Mouse (Mus musculus) liver, embryonic 14.5 days (tissue): ENCODE data around the gene AL732309.1.

Experiments used
- CTCF ChIP-seq: IDR thresholded peaks from 2 replicates; pipeline ENCODE4 v1.5.1; 2016; ENCODE audit warnings: antibody characterized with exemption, low read depth, control low read depth
- EP300 ChIP-seq: IDR thresholded peaks from 2 replicates; pipeline ENCODE4 v1.6.1; 2016; ENCODE audit warnings: antibody characterized with exemption, low read depth

GRCm38 (mm10) chr2:25290101-25290815 lies 43.6 kb upstream of the AL732309.1 start:
- no peak for TF ChIP-seq CTCF
- no peak for TF ChIP-seq EP300
